In genomic region chr8:70630532-70631381, GRCm38 (mm10) we compare ENCODE assay signal across 8 mouse cellular contexts. TPM values are rescaled to one million over a fixed set of nuclear protein-coding genes. Genes with fewer than 3 reads are reported as not detected.
A peak's percentile ranks its signal among the peaks of the same experiment; 100 is the strongest.
DNase-seq lines count a peak whose midpoint lies in the region; ATAC-seq and TF ChIP-seq lines count a peak whose summit lies in the region.

No protein-coding gene starts in this region.

- peaks cover 19% of the 10 kb centered on the region for H3K27me3 ChIP-seq in embryonic facial prominence, embryonic 13.5 days
- peaks cover 36% of the 10 kb centered on the region for H3K27me3 ChIP-seq in limb, embryonic 10.5 days (ENCODE audit: low read depth, poor library complexity, severe bottlenecking)

- H3K4me1 ChIP-seq in embryonic facial prominence, embryonic 13.5 days, result peaks cover 39% of the 10 kb centered on the region
- H3K4me1 ChIP-seq in limb, embryonic 10.5 days, result peaks cover 34% of the 10 kb centered on the region

- H3K9me3 ChIP-seq in embryonic facial prominence, embryonic 13.5 days, result no peaks in the 10 kb centered on the region
- H3K9me3 ChIP-seq in limb, embryonic 10.5 days (replicated peaks), result no peaks in the 10 kb centered on the region

- no peak for ATAC-seq in embryonic facial prominence, embryonic 13.5 days (ENCODE audit: insufficient number of reproducible peaks, insufficient read depth, low FRiP score, low TSS enrichment, low read depth)
- ATAC-seq in megakaryocyte-erythroid progenitor cell, adult 5-6 weeks (replicated peaks; ENCODE audit: low FRiP score, low TSS enrichment, poor library complexity, severe bottlenecking), result peak; percentile 52
- no peak for ATAC-seq in erythroid progenitor cell, adult 5-6 weeks (replicated peaks; ENCODE audit: low FRiP score, poor library complexity, severe bottlenecking)

- intact Hi-C loops in left cerebral cortex, adult 2 months (cut with DNase I), result loop anchor here (2.0 kb wide), 1 partner anchor 22 kb away; no protein-coding TSS in a partner anchor
- intact Hi-C loops in heart, postnatal 14 days (cut with DNase I), result no loop called here

- 0 out of 2 replicates have a peak overlapping the region, but pooled peaks have one; percentile 22 for H3K9ac ChIP-seq in embryonic facial prominence, embryonic 13.5 days

- TF ChIP-seq CTCF in left cerebral cortex, adult 2 months (IDR thresholded peaks at IDR 0.05), result no peak

- H3K4me2 ChIP-seq in embryonic facial prominence, embryonic 13.5 days, result peak overlapping the region; percentile 73

- 13% methylated on average over 22 of the region's 22 CpGs for WGBS in embryonic facial prominence, embryonic 13.5 days
- WGBS in limb, embryonic 10.5 days, result 11% methylated on average over 22 of the region's 22 CpGs

- peak overlapping the region; percentile 87 for H3K27ac ChIP-seq in left cerebral cortex, adult 2 months
- H3K27ac ChIP-seq in embryonic facial prominence, embryonic 13.5 days, result no peak overlapping the region
- no peak overlapping the region for H3K27ac ChIP-seq in limb, embryonic 10.5 days

- H3K4me3 ChIP-seq in left cerebral cortex, adult 2 months, result no peak overlapping the region
- H3K4me3 ChIP-seq in embryonic facial prominence, embryonic 13.5 days, result peak overlapping the region; percentile 54; the same call in 1 of the 2 replicates
- H3K4me3 ChIP-seq in limb, embryonic 10.5 days, result peak overlapping the region; percentile 65; the same call in 1 of the 2 replicates

- DNase-seq in left cerebral cortex, adult 2 months (ENCODE audit: extremely low spot score in 1 of 2, low spot score in 2 of 2), result peak in 1 of 2 experiments; percentile 24
- no peak for DNase-seq in left cerebral cortex, adult 11 months (ENCODE audit: low spot score)
- DNase-seq in heart, postnatal 14 days, result peak; percentile 66 to 73
- no peak for DNase-seq in limb, embryonic 10.5 days (ENCODE audit: low spot score)
- no peak for DNase-seq in spleen, postnatal 4 days (ENCODE audit: low spot score in 2 of 2)

- no peaks in the 10 kb centered on the region for H3K36me3 ChIP-seq in embryonic facial prominence, embryonic 13.5 days
- no peaks in the 10 kb centered on the region for H3K36me3 ChIP-seq in limb, embryonic 10.5 days

RNA-seq across cellular contexts. Expression of gene Gdf15, which starts 1.5 kb away (rescaled TPM):
- not detected for total RNA-seq in left cerebral cortex, adult 2 months (2021)
- polyA plus RNA-seq in embryonic facial prominence, embryonic 13.5 days (2015; fragmentation: Nextera tagmentation; extraction: Ambion mirVana), result 0.14 and 0.22 TPM in 2 replicates
- 1 to 10 TPM in 1 of 2 experiments, under 1 TPM in 1; 0.41 to 1.6 TPM for total RNA-seq in heart, postnatal 14 days (2021)
- not detected in 2 replicates for polyA plus RNA-seq in limb, embryonic 10.5 days (2016; fragmentation: Nextera tagmentation; extraction: Ambion mirVana)
- not detected in 2 replicates for total RNA-seq in megakaryocyte-erythroid progenitor cell, adult 5-6 weeks (2014; fragmentation: Nextera tagmentation)
- total RNA-seq in megakaryocyte-erythroid progenitor cell, adult 5-6 weeks (2017), result not detected in 2 replicates
- not detected in 2 replicates for total RNA-seq in erythroid progenitor cell, adult 5-6 weeks (2015; ENCODE audit: low replicate concordance)
- total RNA-seq in erythroid progenitor cell, adult 5-6 weeks (2017; ENCODE audit: low replicate concordance), result not detected in 2 replicates

RNA-seq across cellular contexts. Expression of gene Lrrc25, which starts 14.8 kb away (rescaled TPM):
- total RNA-seq in left cerebral cortex, adult 2 months (2021), result under 1 TPM; 0.70 to 0.96 TPM
- polyA plus RNA-seq in embryonic facial prominence, embryonic 13.5 days (2015; fragmentation: Nextera tagmentation; extraction: Ambion mirVana), result 1.9 TPM in 2 replicates
- total RNA-seq in heart, postnatal 14 days (2021), result 1 to 10 TPM; 1.8 to 2.5 TPM
- polyA plus RNA-seq in limb, embryonic 10.5 days (2016; fragmentation: Nextera tagmentation; extraction: Ambion mirVana), result 0.38 and 0.64 TPM in 2 replicates
- 0.37 and 0.69 TPM in 2 replicates for total RNA-seq in megakaryocyte-erythroid progenitor cell, adult 5-6 weeks (2014; fragmentation: Nextera tagmentation)
- 0.15 and 0.61 TPM in 2 replicates for total RNA-seq in megakaryocyte-erythroid progenitor cell, adult 5-6 weeks (2017)
- 2.5 and 11.7 TPM in 2 replicates for total RNA-seq in erythroid progenitor cell, adult 5-6 weeks (2015; ENCODE audit: low replicate concordance)
- 2.3 and 3.5 TPM in 2 replicates for total RNA-seq in erythroid progenitor cell, adult 5-6 weeks (2017; ENCODE audit: low replicate concordance)

RNA-seq across cellular contexts. Expression of gene Ssbp4, which starts 22.1 kb away (rescaled TPM):
- 100 to 1,000 TPM; 221 to 261 TPM for total RNA-seq in left cerebral cortex, adult 2 months (2021)
- polyA plus RNA-seq in embryonic facial prominence, embryonic 13.5 days (2015; fragmentation: Nextera tagmentation; extraction: Ambion mirVana), result 100 and 107 TPM in 2 replicates
- 10 to 100 TPM; 39.7 to 46.4 TPM for total RNA-seq in heart, postnatal 14 days (2021)
- 164 and 182 TPM in 2 replicates for polyA plus RNA-seq in limb, embryonic 10.5 days (2016; fragmentation: Nextera tagmentation; extraction: Ambion mirVana)
- 39.7 and 83.5 TPM in 2 replicates for total RNA-seq in megakaryocyte-erythroid progenitor cell, adult 5-6 weeks (2014; fragmentation: Nextera tagmentation)
- 77.5 and 98.5 TPM in 2 replicates for total RNA-seq in megakaryocyte-erythroid progenitor cell, adult 5-6 weeks (2017)
- total RNA-seq in erythroid progenitor cell, adult 5-6 weeks (2015; ENCODE audit: low replicate concordance), result 9.0 and 13.0 TPM in 2 replicates
- 18.1 and 30.6 TPM in 2 replicates for total RNA-seq in erythroid progenitor cell, adult 5-6 weeks (2017; ENCODE audit: low replicate concordance)

RNA-seq across cellular contexts. Expression of gene Pgpep1, which starts 29.4 kb away (rescaled TPM):
- 10 to 100 TPM; 15.5 to 17.5 TPM for total RNA-seq in left cerebral cortex, adult 2 months (2021)
- 50.5 and 63.1 TPM in 2 replicates for polyA plus RNA-seq in embryonic facial prominence, embryonic 13.5 days (2015; fragmentation: Nextera tagmentation; extraction: Ambion mirVana)
- total RNA-seq in heart, postnatal 14 days (2021), result 10 to 100 TPM; 38.4 to 46.8 TPM
- 44.7 and 45.0 TPM in 2 replicates for polyA plus RNA-seq in limb, embryonic 10.5 days (2016; fragmentation: Nextera tagmentation; extraction: Ambion mirVana)
- total RNA-seq in megakaryocyte-erythroid progenitor cell, adult 5-6 weeks (2014; fragmentation: Nextera tagmentation), result 6.3 and 8.8 TPM in 2 replicates
- 4.6 and 5.1 TPM in 2 replicates for total RNA-seq in megakaryocyte-erythroid progenitor cell, adult 5-6 weeks (2017)
- total RNA-seq in erythroid progenitor cell, adult 5-6 weeks (2015; ENCODE audit: low replicate concordance), result 0.36 and 6.3 TPM in 2 replicates
- under 0.01 and 3.0 TPM in 2 replicates for total RNA-seq in erythroid progenitor cell, adult 5-6 weeks (2017; ENCODE audit: low replicate concordance)

RNA-seq across cellular contexts. Expression of gene Isyna1, which starts 36.6 kb away (rescaled TPM):
- 10 to 100 TPM; 52.9 to 55.3 TPM for total RNA-seq in left cerebral cortex, adult 2 months (2021)
- 153 and 166 TPM in 2 replicates for polyA plus RNA-seq in embryonic facial prominence, embryonic 13.5 days (2015; fragmentation: Nextera tagmentation; extraction: Ambion mirVana)
- total RNA-seq in heart, postnatal 14 days (2021), result 10 to 100 TPM; 25.8 to 27.7 TPM
- 214 and 225 TPM in 2 replicates for polyA plus RNA-seq in limb, embryonic 10.5 days (2016; fragmentation: Nextera tagmentation; extraction: Ambion mirVana)
- total RNA-seq in megakaryocyte-erythroid progenitor cell, adult 5-6 weeks (2014; fragmentation: Nextera tagmentation), result 74.1 and 91.0 TPM in 2 replicates
- total RNA-seq in megakaryocyte-erythroid progenitor cell, adult 5-6 weeks (2017), result 36.5 and 51.5 TPM in 2 replicates
- total RNA-seq in erythroid progenitor cell, adult 5-6 weeks (2015; ENCODE audit: low replicate concordance), result 5.8 and 15.9 TPM in 2 replicates
- total RNA-seq in erythroid progenitor cell, adult 5-6 weeks (2017; ENCODE audit: low replicate concordance), result 2.5 and 8.0 TPM in 2 replicates

Comparison
In these comparisons a context has a peak if more than half of its experiments do, and no peak if none do; other contexts are left out.
1. DNase-seq: peak in heart, postnatal 14 days (2 of 2); none in left cerebral cortex, adult 11 months (single experiment), limb, embryonic 10.5 days (single experiment) and spleen, postnatal 4 days (0 of 2).